Mouse (Mus musculus) cerebellum, postnatal 25 days (tissue): Measurements from ENCODE around the gene Cbx6.

ENCODE experiments used
- DNase-seq, 2 experiments: peaks; one replicate each; pipeline ENCODE4 v3.0.0; 2021; ENCODE audit warnings: mixed read lengths in 2 of 2

The Cbx6 gene

GRCm38 (mm10) chr15:79834130-79834880 lies at the start of gene Cbx6, which contains the start of gene Npcd:
Gene Cbx6 (minus strand): TSS chr15:79834688.
Gene Npcd (minus strand): TSS chr15:79834237.
- peak; percentile 99 to 100 for DNase-seq

GRCm38 (mm10) chr15:79883352-79883822 lies 48.9 kb upstream of the Cbx6 start:
- peak; percentile 98 for DNase-seq

DNA sequence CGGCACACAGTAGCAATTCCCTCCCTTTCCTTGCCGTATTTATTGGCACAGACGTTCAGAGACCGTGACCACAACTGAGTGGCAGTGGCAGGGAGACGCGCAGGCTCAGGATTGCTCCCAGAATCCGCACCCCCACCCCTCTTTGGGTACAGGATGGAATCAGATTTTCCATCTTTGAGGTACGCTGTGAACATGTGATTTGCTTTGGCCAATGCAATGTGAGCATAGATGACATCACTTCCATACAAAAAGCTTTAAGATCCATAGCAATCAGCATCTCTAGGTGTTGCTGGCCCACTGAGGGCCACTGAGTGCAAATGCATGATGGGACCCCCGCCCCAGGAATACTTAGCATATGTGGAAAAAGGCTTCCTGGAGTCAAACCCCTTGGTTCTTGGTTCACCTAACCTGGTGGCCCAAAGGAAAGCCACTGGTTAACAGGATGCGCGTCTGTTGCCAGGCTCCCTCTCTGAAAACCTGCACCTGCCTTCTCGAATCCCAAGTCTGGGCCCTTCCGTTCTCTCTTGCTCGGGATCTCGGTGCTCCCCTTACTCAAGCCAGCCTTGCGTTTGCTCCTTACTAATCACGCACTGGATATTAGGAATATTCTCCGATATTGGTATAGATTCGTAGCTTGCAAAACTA lies 48.3 kb upstream of the Cbx6 start:
- DNase-seq = peak; percentile 61 to 73

DNA sequence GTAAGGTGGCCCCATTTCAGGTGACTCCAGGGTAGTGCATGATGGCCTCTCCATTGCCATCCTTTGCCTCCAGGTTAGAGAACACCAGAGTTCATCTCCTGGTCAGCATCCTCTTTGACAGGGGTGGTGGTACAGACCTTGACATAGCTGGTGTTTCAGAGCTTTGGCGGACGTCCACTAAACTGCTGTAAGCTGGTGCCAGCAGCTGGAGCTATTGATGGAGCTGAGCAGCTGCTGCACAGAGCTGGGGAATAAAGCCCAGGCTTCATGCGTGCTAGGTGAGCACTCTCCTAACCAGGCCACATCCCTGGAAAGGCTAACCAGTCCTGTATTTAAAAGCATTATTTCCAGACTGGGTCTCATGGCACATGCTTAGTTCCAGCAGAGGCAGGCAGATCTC lies 46.0 kb upstream of the Cbx6 start:
- DNase-seq = no peak

GRCm38 (mm10) chr15:79879319-79879718 lies 44.8 kb upstream of the Cbx6 start:
- DNase-seq = peak; percentile 66 to 75

- DNase-seq = no peak
These were observed 44.2 kb upstream of the Cbx6 start for GRCm38 (mm10) chr15:79878725-79879136.

DNA sequence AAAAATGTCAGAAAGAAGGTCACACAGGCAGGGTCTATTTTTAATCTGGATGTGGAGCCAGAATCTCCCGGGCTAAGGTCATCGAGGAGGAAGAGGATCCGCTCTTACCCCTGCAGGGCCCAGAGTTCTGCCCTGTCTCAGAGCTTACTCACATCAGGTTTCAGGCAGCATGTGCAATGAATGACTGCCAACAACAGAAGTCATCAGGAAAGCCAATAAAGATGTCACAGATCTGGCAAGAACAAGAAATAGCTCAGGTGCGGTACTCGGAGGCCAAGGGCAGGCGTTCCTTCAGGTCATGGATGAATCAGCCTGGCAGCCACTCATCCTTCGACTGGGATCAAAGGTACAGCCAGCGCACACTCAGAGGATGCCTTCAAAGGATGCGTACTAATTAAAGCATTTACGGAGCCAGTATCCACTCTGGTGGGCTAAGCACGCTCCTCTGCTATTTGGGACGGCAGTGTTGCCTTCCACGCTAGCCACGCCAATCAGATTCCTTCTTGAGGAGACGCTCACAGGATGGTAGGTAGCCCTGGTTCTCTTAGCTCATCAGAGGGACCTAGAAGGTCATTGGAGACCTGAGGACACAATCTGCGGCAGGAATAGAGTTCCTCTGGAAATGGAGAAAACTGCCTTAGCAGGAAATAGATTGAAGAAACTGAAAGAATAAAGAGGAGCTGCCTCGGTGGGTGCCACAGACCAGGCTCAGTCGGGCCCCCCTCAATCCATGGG lies 40.9 kb upstream of the Cbx6 start:
- DNase-seq = peak in 1 of 2 experiments; percentile 15

DNA sequence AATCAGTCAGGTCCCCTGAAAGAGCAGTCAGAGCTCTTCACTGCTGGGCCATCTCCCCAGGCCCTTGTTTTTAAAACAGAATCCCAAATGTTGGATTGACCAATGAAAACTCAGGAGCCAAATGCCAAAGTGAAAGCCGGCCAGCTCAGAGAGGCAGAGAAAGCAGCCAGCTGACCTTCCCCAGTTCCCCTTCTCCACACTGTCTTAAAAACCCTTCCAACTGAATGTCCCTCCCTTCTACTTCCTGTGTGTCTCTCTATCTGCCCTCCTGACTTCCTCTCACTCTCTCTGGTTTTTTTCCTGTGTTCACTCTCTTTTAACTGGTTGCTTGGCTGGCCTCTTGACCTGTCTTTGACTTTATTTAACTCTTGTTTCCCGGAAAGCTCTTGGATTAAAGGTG lies 39.5 kb upstream of the Cbx6 start:
- no peak for DNase-seq

GRCm38 (mm10) chr15:79873545-79873944 lies 39.1 kb upstream of the Cbx6 start:
- no peak for DNase-seq

DNA sequence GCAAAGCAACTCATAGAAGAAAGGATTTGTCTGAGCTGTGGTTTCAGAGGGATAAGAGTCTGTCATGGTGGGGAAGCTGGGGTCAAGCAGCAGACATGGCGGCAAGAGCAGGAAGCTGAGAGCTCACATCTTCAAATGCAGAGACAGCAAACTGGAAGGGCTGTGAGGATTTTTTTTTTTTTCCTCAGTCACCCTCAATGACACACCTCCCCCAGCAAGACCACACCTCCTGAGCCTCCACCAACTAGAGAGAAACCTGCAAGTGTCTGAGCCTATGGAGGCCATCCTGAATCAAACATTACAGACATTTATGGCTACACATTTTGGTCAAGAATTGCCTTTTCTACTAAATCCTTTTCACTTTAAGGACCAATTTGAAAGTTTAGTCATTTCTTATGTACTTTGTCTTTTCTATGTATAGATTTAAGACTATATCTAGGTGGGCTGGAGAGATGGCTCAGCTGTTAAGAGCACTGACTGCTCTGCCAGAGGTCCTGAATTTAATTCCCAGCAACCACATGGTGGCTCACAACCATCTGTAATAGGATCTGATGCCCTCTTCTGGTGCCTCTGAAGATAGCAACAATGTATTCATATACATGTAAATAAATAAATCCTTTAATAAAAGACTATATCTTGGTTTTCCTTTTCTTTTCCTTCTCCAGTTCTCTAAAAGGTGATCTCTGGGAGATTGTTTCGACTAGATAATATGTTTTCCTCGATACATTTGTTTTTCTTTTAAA lies 32.9 kb upstream of the Cbx6 start:
- DNase-seq = no peak

- DNase-seq = no peak
These were observed 25.3 kb upstream of the Cbx6 start for GRCm38 (mm10) chr15:79859821-79860220.

GRCm38 (mm10) chr15:79858979-79859378 lies 24.5 kb upstream of the Cbx6 start:
- DNase-seq = no peak

DNA sequence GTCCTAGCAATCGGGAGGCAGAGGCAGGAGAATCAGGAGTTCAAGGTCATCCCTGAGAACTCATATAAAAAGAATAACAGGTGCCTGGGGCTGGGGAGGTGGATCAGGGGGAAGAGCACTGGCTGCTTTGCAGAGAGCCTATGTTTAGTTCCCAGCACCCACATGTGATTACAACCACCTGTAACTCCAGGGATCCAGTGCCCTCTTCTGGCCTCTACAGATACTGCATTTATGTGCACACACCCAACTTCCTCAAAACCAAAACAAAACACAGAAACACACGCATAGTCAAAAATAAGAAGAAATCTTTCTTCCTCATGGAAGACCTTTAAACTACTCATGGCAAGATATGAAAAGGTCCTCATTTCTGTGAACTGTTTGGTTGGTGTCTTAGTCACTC lies 15.7 kb upstream of the Cbx6 start:
- DNase-seq = no peak

- DNase-seq = peak; percentile 14 to 36
These were observed 12.6 kb upstream of the Cbx6 start for GRCm38 (mm10) chr15:79847100-79847499.

- no peak for DNase-seq
These were observed 11.5 kb upstream of the Cbx6 start for GRCm38 (mm10) chr15:79845986-79846385.

DNA sequence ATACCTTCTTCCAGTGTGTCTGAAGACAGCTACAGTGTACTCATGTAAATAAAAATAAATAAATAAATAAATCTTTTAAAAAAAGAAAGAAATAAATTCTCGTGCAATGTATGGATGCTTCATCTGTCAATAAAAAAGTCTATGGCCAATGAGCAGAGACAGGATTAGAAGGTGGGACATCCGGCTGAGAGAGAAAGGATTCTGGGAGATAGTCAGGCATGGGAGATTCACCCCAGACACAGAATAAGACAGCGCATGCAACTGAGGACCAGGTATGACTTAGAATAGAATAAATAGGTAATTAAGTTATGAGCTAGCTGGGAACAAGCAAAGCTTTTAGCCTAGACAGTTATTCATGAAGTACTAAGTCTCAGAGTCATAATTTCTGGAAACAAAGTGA lies 8.5 kb upstream of the Cbx6 start:
- no peak for DNase-seq

GRCm38 (mm10) chr15:79840281-79840680 lies 5.8 kb upstream of the Cbx6 start:
- no peak for DNase-seq

- DNase-seq = peak in 1 of 2 experiments; percentile 35
These were observed 383 bp upstream of the Cbx6 start for GRCm38 (mm10) chr15:79834881-79835260.

DNA sequence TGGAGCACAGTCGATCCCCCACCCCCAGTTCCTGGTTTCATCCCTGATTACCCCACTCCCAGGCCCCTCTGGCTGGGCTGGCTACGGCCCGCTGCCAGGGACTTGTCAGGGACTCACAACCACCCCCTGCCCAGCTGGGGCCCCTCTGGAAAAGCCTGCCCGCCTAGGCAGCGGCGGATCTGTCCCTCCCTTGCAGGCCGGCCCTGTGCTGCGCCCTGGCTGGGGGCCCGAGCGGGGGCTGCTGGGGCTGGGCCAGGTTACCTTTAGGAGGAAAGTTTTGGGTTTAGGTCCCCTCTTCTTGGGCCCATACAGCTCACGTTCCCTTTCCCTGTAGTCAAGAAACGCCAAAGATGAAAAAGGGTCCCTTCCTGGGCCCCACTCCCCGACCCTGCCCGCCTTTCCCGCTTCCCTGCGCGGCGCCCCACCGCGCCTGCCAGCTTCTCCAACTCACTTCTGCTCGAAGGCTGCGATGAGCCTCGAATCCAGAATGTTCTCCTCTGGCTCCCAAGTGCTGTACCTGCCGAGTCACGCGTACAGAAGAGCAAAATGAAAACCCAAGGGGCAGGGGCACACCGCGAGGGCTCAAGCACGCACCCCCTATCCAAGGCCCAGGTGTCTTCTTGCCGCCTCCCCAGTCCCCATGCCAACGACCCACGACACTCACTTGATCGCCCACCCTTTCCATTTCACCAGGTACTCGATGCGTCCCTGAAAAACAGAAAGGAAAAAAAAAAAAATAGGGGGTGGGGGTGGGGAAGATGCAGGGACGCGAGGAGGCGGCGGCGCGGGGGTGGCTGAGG lies 1.0 kb downstream of the Cbx6 start:
- peak; percentile 69 to 71 for DNase-seq

- DNase-seq = peak; percentile 81 to 89
These were observed 2.2 kb downstream of the Cbx6 start for GRCm38 (mm10) chr15:79832064-79832900.

DNA sequence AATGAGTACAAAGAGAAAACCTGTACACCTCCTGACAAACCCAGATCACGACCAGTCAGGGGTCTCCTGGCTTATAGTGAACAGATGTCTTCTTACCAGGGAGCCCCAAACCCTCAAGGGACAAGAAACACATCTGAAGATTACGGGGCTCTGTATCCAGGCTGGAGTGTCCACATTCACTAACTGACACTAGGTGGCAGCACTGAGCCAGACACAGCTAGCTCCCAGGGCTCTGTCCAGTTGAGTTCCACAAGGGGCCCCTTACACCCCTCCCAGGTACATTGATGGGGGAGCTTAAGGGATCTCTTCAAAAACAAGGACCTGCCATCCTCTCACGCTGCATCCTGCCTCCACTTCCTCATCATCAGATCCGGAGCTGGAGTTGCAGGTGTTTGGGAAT lies 4.1 kb downstream of the Cbx6 start:
- peak; percentile 84 to 87 for DNase-seq
